Mouse (Mus musculus) ovary, postnatal 36 days (tissue): ENCODE results near the gene Tsc22d2.

Experiments used
- DNase-seq: peaks from one replicate; pipeline ENCODE4 v3.0.0; 2022; ENCODE audit warnings: low spot score, mixed read lengths

Tsc22d2 gene

DNA sequence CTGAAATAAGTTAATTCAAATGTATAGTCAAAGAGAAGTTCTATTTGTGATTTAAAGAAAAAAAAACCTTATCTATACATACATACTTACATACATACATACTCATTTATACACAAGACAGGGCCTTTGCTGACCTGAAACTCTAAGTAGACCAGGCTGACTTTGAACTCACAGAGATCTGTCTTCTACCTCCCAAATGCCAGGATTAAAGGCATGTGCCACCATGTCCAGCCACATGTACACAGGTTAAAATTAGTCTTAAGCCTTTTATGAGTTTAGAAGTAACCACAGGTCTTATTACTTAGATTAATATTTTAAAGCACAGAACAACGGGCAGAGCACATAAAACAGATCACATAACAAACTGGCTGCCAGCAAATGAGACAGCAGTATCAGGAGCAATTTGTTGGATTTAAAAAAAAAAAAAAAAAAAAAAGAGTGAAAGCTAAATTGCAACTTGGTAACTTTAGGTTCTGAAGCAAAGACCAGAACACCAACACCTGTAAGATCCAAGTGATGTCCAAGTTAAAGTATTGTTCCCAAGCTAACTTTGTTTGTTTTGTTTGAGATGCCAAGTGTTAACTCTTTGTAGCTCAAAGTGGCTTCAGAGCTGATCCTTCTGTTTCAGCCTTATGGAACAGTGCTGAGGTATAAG is 101.6 kb downstream of the Tsc22d2 start:
- DNase-seq: no peak
